Mouse (Mus musculus): ENCODE measurements at regions not wholly inside any gene's neighbourhood (a gene's known extent, or its start where the extent isn't known, plus 50 kb on each side); places are given as distances from the start of the nearest gene placed in this dataset.

DNA sequence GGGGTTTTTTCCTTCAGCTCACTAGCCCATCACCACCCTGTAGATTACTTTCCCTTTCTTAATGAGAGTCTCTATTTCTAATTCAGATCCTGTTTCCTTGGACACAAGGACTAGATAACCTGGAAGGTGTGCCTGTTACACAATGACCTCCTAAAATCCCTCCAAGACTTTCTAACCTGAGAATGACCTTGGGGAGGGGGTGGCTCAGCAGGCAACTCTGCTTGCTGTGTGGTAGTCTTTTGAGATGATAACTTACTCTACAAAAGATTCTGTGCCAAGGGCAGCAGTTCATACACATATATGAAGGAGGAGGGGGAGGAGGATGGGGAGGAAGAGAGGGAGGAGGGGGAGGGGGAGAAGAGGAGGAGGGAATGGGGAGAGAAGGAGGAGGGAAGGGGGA, 143.9 kb downstream of the Gxylt1 start:
- TF ChIP-seq EP300 (IDR thresholded peaks at IDR 0.05; ENCODE audit: insufficient read depth, low read depth, low read length) (no peak), POLR2A (IDR thresholded peaks at IDR 0.05; ENCODE audit: insufficient read depth, low read length) (no peak)
